Mouse (Mus musculus): ENCODE results near the gene Alkbh3. TPM values are rescaled to one million over a fixed set of nuclear protein-coding genes. Genes with fewer than 3 reads are reported as not detected.

Gene Alkbh3
- total RNA-seq, 1 experiment from 2014 or later, result 51.4 TPM

- ATAC-seq (replicated peaks; ENCODE audit: insufficient number of reproducible peaks, low FRiP score, low TSS enrichment, poor library complexity, severe bottlenecking), result no peak
These were observed 8.7 kb downstream of the Alkbh3 start for GRCm38 (mm10) chr2:94001918-94002317.

GRCm38 (mm10) chr2:94001411-94001810 lies 9.2 kb downstream of the Alkbh3 start:
- no peak for ATAC-seq (replicated peaks; ENCODE audit: insufficient number of reproducible peaks, low FRiP score, low TSS enrichment, poor library complexity, severe bottlenecking)

- ATAC-seq (replicated peaks; ENCODE audit: insufficient number of reproducible peaks, low FRiP score, low TSS enrichment, poor library complexity, severe bottlenecking), result no peak
These were observed 14.4 kb downstream of the Alkbh3 start, which contains the start of gene Gm27027 for GRCm38 (mm10) chr2:93996254-93996653. Gene Gm27027 (minus strand): TSS chr2:93996354.

GRCm38 (mm10) chr2:93992810-93993209 lies 17.8 kb downstream of the Alkbh3 start:
- ATAC-seq (replicated peaks; ENCODE audit: insufficient number of reproducible peaks, low FRiP score, low TSS enrichment, poor library complexity, severe bottlenecking), result no peak

- no peak for ATAC-seq (replicated peaks; ENCODE audit: insufficient number of reproducible peaks, low FRiP score, low TSS enrichment, poor library complexity, severe bottlenecking)
These were observed 18.3 kb downstream of the Alkbh3 start for GRCm38 (mm10) chr2:93992259-93992658.

- ATAC-seq (replicated peaks; ENCODE audit: insufficient number of reproducible peaks, low FRiP score, low TSS enrichment, poor library complexity, severe bottlenecking), result no peak
These were observed 19.3 kb downstream of the Alkbh3 start for GRCm38 (mm10) chr2:93991336-93991735.

- ATAC-seq (replicated peaks; ENCODE audit: insufficient number of reproducible peaks, low FRiP score, low TSS enrichment, poor library complexity, severe bottlenecking), result no peak
These were observed 22.2 kb downstream of the Alkbh3 start for GRCm38 (mm10) chr2:93988440-93988839.

GRCm38 (mm10) chr2:93982457-93983235 lies 28.0 kb downstream of the Alkbh3 start:
- ATAC-seq (replicated peaks; ENCODE audit: insufficient number of reproducible peaks, low FRiP score, low TSS enrichment, poor library complexity, severe bottlenecking), result no peak

- ATAC-seq (replicated peaks; ENCODE audit: insufficient number of reproducible peaks, low FRiP score, low TSS enrichment, poor library complexity, severe bottlenecking), result no peak
These were observed 31.1 kb downstream of the Alkbh3 start for GRCm38 (mm10) chr2:93979249-93980120.

- ATAC-seq (replicated peaks; ENCODE audit: insufficient number of reproducible peaks, low FRiP score, low TSS enrichment, poor library complexity, severe bottlenecking), result no peak
These were observed 34.0 kb downstream of the Alkbh3 start for GRCm38 (mm10) chr2:93976436-93977252.

- ATAC-seq (replicated peaks; ENCODE audit: insufficient number of reproducible peaks, low FRiP score, low TSS enrichment, poor library complexity, severe bottlenecking), result no peak
These were observed 34.8 kb downstream of the Alkbh3 start for GRCm38 (mm10) chr2:93975526-93976435.

- no peak for ATAC-seq (replicated peaks; ENCODE audit: insufficient number of reproducible peaks, low FRiP score, low TSS enrichment, poor library complexity, severe bottlenecking)
These were observed 35.6 kb downstream of the Alkbh3 start for GRCm38 (mm10) chr2:93975041-93975440.

- no peak for ATAC-seq (replicated peaks; ENCODE audit: insufficient number of reproducible peaks, low FRiP score, low TSS enrichment, poor library complexity, severe bottlenecking)
These were observed 39.0 kb downstream of the Alkbh3 start for GRCm38 (mm10) chr2:93971647-93972046.

- ATAC-seq (replicated peaks; ENCODE audit: insufficient number of reproducible peaks, low FRiP score, low TSS enrichment, poor library complexity, severe bottlenecking), result no peak
These were observed 46.0 kb downstream of the Alkbh3 start for GRCm38 (mm10) chr2:93964494-93965160.

- ATAC-seq (replicated peaks; ENCODE audit: insufficient number of reproducible peaks, low FRiP score, low TSS enrichment, poor library complexity, severe bottlenecking), result no peak
These were observed 46.8 kb downstream of the Alkbh3 start for GRCm38 (mm10) chr2:93963802-93964201.

- no peak for ATAC-seq (replicated peaks; ENCODE audit: insufficient number of reproducible peaks, low FRiP score, low TSS enrichment, poor library complexity, severe bottlenecking)
These were observed 48.9 kb downstream of the Alkbh3 start for GRCm38 (mm10) chr2:93961716-93962115.

- ATAC-seq (replicated peaks; ENCODE audit: insufficient number of reproducible peaks, low FRiP score, low TSS enrichment, poor library complexity, severe bottlenecking), result no peak
These were observed 51.3 kb downstream of the Alkbh3 start for GRCm38 (mm10) chr2:93959346-93959745.
